Mouse (Mus musculus): ENCODE results near the gene Polr2g.

Gene Polr2g

DNA sequence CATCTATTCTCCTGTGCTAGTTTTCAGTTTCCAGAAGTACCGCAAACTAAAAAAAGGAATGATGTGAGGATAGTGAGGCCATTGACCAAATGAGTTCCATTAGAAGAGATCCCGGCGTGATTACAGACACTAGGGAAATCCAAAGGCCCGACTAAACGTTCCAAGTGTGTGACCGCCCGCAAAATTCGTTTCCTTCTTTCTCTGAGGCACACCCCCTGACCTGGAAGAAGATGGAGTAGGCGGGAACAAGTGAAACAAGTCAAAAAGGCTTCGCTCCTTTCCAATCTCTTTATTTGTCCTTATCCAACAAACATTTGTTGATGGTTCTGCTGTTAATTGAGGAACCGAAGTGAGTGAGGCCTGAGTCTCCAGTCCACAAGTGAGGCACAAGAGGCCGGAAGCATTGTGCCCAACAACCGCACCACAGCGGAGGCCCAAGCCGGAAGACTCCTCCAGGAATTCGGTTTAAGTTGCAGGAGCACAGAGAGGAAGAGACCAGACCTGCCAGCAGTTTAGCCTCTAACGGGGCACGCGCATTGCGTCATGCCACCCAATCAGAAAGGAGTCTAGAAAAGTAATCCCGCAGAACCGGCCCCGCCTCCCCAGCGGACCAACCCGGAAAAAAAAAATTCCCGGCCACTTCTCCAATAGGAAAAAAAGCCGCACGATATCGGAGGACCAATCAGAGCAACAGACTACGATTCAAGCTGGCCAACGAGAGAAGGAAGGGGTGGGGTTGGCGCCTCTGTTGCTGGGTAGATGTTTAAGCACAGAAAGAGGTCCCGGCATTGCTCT, 20.6 kb upstream of the Polr2g start, which contains the start of gene Ttc9c:
TSS of gene Ttc9c (minus strand) at position 533 of the 795 bp plus-strand sequence.
- in situ Hi-C loops (cut with MboI, MseI): loop anchor here in 1 of 2 experiments (5.0 to 10.0 kb wide), 2 partner anchors 78 to 1244 kb away; partner anchors contain the start of gene Ganab

DNA sequence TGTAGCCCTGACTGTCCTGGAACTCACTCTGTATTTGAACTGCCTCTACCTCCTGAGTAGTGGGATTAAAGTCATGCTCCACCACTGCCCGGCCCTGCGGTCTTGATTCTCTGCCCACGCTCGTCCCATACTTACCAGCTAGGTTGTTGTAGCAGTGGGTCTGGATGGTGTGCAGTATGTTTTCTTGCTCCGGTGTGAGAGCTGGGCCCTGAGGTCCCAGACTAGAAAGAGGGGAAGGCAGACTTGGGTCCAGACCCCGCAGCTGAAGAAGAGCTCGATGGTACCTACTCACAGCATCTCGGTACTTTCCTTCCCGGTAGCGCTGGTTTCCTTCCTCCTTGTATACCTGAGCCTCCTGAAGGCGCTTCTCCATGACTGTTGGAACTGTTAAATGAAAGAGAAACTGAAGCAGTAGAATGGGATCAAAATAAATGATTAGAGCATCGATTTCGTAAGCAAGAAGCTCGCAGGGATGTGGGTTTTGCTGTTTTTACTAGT, 20.0 kb upstream of the Polr2g start:
- in situ Hi-C loops (cut with MboI, MseI): loop anchor here in 1 of 2 experiments (5.0 to 10.0 kb wide), 2 partner anchors 79 to 1244 kb away; partner anchors contain the start of gene Ganab

DNA sequence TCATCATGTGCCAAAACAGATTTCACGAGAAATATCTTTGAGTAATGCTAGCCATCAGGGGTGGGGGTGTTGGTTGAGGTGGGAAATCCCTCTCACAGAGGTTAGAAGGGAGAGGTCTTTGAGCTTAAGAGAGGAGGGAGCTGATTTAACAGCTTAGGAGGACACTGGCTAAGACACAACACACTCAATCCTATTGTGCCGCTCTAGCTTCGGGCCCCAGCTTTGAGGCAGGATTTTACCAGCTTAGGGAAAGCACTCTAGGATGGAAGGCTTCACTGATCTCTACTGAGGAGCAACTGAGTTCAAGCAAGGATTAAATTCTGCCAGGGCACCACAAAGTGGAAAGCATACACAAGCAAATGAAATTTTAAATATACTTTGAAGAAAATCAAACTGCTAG, 18.6 kb upstream of the Polr2g start:
- in situ Hi-C loops (cut with MboI, MseI): loop anchor here in 1 of 2 experiments (5.0 to 10.0 kb wide), 2 partner anchors 80 to 1242 kb away; partner anchors contain the start of gene Ganab

DNA sequence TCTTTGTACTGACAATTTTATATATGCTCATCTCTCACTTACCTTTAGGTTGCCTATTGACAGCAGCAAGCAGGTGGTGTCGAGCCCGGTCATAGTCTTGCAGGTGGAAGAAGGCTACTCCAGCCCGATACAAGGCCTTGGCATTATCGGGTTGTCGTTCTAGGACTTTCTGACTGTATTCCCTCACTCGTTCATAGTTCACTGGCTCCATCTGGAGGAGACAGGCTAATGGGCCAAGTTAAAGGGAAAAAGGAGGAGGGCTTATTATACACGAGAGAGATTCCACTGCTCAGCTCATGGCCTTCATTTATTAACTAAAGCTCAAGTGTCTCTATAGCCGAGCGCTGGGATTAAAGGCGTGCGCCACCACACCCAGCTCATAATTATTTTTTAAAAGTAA, 17.4 kb upstream of the Polr2g start:
- in situ Hi-C loops (cut with MboI, MseI): loop anchor here in 1 of 2 experiments (5.0 to 10.0 kb wide), 2 partner anchors 81 to 1241 kb away; partner anchors contain the start of gene Ganab

DNA sequence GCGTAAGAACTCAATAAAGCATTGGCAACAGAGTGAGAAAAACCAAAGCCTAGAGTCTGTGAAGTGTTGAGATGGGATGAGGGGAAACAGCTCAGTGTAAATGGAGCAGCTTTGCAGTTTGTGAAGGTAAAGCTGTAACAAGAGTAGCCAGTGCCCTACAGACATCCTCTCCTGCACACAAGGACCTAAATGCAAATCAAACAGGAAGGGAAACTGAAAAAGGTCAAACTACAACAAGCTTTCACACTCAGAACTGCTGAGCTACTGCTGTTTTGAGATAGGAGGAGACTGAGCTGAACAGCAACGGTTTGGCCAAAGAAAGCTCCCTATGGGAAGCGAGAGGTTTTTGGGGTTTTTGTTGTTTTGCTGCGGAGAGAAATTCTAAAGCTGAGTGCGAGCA, 8.4 kb upstream of the Polr2g start:
- in situ Hi-C loops (cut with MboI, MseI): loop anchor here in 1 of 2 experiments (10.0 kb wide), 1 partner anchor 1322 kb away; the partner anchor contains the start of gene Rtn3

DNA sequence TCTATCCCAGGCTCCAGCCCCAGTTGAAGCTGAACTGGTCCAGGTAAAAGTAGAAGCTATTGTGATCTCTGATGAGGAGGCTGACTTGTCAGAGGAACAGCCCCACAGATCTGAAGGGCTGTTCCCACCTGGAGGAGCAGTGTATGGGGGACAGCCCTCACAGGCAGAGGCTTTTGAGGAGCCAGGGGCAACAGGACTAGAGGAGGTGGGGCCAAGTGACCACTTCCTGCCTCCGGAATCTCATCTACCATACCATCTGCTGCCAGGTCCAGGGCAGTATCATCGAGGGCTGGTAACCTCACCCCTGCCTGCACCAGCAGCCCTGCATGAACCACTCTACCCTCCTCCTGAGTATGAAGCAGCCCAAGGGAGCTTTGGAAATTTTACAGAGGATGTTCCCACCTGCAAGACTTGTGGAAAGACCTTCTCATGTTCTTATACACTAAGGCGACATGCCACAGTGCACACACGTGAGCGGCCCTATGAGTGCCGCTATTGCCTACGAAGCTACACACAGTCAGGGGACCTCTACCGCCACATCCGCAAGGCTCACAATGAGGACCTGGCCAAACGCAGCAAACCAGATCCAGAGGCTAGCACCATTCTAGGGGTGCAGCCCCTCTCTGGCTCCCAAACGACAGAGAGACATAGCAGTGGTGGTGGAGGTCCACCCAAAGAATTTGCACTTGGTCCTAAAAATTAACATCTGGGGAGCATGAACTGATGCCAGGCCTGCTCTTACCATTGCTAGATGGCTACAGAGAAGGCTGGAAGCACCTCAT, 5.7 kb upstream of the Polr2g start:
- in situ Hi-C loops (cut with MboI, MseI): loop anchor here in 1 of 2 experiments (10.0 kb wide), 1 partner anchor 1319 kb away; the partner anchor contains the start of gene Rtn3

DNA sequence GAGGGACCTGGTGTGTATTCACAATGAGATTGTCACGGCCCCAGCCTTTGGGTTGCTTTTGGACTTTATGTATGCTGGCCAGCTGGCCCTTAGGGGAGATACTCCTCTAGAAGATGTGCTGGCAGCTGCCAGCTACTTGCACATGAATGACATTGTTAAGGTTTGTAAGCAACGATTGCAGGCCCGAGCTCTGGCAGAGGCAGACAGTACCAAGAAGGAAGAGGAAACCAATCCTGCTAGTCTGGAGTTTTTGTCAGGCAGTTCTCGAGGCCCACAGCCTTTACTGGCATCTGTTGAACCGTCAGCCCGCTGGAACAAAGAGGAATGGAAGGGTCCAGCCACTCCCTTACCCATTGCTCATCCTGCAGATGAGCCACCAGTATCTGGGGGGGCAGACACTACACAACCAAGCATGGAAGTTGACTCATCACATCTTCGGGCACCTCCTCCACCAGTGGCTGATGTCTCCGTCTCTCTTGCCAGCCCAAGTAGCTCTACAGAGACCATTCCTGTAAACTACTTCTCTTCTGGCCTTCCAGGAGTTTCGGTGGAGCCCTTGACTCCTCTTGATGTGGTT, 4.9 kb upstream of the Polr2g start:
- in situ Hi-C loops (cut with MboI, MseI): loop anchor here in 1 of 2 experiments (10.0 kb wide), 1 partner anchor 1318 kb away; the partner anchor contains the start of gene Rtn3

DNA sequence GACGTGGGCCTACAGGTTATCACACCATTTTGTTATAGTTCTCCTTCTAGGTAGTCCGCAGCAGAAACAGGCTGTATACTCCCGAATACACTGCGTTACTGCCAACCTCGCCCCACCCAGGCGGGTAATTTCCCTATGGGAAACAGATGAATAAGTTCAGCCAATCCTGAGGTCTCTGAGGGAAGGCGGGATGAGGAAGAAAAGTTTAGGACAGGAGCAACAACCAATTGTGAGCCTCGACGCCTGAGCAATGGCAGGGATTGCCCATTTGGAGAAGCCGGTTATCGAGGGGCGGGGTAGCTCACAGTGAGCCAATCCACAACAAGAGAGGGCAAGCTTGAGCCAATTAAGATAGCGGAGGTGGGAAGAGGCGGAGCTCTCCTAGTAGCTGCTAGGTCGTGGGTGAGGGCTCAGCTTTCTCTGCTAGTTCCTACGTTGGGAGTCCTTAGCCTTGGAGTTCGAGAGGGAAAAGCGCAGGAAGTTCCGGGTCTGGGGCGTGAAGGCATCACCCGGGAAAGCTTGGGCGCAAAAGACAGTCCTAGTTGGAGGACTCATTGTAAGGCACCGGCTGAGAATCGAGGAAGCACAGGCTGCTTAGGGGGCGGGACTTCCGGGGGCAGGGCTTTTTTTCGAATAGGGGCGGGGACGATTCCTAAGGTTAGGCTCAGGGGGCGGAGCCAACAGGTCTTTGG, 3.9 kb upstream of the Polr2g start, which contains the start of gene Zbtb3:
TSS of gene Zbtb3 (plus strand) at position 426 of the 692 bp plus-strand sequence.
- in situ Hi-C loops (cut with MboI, MseI): loop anchor here in 1 of 2 experiments (10.0 kb wide), 1 partner anchor 1317 kb away; the partner anchor contains the start of gene Rtn3

DNA sequence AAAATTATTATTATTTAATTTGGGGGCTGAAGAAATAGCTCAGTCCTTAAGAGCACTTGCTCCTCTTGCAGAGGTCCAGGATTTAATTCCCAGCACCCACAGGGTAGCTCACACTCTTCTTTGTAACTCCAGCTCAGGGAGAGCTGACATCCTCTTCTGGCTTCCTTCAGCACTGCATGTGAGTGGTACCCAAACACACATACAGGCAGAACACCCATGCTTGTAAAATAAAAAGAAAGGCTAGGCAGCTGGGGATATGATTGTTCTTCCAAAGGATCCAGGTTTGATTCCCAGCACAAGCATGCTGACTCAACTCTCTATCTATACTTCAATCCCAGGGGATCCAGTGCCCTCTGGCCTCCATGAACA, 554 bp upstream of the Polr2g start:
- in situ Hi-C loops (cut with MboI, MseI): loop anchor here in 1 of 2 experiments (10.0 kb wide), 1 partner anchor 1186 kb away; the partner anchor contains the start of gene Fth1

DNA sequence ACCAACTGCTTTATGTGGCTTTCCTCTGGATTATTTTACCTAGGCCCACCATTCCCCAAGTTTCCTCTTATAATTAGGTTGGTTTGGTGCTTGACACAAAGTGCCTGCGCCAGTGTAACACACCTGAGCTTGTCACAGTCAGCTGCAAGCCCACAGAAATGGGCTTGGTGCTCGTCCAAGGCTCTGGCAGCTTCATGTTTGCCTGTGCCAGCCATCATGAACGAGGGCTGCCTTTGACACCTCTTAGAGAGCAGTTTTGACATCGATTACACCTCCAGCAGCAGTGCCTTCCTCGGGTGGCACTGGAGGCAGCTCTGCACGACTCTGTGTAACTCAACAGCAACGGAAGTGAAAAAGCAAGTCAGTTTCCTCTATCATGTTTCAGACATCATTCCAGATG, 8.2 kb downstream of the Polr2g start:
- in situ Hi-C loops (cut with MboI, MseI): loop anchor here in 1 of 2 experiments (10.0 kb wide), 1 partner anchor 1195 kb away; the partner anchor contains the start of gene Fth1

DNA sequence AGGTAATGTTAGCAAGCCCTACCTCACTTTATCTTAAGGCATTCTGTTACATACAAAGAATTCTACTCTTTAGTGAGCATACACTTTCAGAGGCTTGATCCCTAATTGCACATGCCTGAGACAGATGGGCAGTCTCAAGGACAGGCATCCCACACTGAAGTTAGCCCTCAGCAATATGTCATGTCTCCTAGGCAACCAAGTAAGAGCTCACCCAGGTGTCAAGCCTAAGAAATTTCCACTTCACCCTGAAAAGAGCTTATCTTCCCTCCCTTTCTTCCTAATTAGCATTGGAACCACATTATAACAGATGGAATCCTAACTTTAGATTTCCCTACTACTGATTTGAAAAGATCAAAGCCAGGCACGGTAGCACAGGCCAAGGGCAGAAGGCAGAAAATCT, 9.2 kb downstream of the Polr2g start:
- in situ Hi-C loops (cut with MboI, MseI): no loop called here

DNA sequence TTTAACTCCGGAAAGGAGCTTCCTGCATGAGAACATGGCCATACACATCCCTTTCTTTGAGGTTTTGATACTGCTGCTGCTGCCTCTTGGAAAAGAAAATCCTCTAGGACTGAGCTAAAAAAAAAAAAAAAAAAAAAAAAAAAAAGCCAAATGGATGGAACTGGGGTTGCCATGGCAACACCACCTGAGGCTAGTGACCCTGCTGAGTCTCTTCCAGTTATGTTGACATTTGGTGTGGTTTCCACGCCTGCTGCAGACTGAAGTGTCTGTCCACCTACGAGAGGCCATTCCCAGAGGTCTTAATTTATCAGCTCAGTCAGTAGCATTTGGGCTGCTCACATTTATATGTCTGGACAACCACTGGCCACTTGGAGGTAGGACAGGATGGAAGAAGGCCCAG, 9.9 kb downstream of the Polr2g start:
- in situ Hi-C loops (cut with MboI, MseI): no loop called here

DNA sequence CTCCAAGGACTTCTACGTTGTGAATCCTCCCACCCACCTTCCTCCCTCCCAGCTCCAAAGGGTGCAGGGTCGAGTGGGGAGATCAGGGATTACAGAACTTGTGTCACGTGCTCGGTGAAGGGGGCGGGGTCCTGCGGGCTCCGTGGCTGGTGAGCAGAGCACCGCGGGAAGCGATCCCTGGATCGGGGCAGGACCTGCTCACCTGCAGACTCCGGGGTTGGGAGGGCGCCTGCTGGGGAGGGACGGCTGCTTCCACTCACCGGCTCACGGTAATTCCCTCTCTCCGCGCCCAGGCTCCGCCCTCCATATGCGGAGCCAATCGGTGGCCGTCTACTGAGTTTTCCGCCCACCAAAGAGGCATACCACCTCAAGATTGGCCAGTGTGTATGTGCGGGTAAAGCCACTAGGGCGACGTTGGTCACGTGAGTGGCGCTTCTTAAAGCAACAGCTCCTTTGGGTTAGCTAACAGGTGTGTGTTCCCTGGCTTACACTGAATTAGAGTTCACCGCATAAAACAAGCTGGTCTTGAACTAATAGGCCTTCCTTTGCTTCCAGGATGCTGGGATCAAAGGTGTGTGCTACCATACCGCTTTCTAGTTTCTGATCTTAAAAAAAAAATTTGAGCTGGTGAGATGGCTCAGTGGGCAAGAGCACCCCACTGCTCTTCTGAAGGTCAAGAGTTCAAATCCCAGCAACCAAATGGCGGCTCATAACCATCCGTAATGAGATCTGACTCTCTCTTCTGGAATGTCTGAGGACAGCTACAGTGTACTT, 12.2 kb downstream of the Polr2g start, which contains the start of gene Taf6l:
TSS of gene Taf6l (minus strand) at position 410 of the 774 bp plus-strand sequence.
- in situ Hi-C loops (cut with MboI, MseI): no loop called here

DNA sequence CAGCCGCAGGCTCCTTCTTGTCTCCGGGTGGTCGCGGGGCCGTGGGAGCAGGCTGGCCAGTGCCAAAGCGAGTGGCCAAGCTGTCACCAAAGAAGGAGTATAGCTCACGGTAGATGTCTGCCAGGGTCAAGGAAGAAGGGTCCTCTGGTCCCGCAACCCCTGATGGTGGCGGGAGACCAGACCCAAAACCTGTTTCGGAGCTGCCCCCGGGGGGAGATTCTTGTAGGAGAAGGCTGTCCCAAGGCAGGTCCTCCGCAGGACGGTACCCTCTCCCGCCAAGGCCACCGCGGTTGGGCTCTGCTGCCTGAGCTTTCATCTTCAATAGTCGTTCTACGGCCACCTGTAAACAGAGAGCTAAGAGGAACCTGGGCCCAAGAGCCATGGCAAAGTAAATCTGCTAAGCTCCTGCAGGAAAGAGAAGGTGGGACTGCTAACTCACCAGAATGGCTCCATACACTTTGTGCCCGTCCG, 23.4 kb downstream of the Polr2g start:
- in situ Hi-C loops (cut with MboI, MseI): no loop called here

DNA sequence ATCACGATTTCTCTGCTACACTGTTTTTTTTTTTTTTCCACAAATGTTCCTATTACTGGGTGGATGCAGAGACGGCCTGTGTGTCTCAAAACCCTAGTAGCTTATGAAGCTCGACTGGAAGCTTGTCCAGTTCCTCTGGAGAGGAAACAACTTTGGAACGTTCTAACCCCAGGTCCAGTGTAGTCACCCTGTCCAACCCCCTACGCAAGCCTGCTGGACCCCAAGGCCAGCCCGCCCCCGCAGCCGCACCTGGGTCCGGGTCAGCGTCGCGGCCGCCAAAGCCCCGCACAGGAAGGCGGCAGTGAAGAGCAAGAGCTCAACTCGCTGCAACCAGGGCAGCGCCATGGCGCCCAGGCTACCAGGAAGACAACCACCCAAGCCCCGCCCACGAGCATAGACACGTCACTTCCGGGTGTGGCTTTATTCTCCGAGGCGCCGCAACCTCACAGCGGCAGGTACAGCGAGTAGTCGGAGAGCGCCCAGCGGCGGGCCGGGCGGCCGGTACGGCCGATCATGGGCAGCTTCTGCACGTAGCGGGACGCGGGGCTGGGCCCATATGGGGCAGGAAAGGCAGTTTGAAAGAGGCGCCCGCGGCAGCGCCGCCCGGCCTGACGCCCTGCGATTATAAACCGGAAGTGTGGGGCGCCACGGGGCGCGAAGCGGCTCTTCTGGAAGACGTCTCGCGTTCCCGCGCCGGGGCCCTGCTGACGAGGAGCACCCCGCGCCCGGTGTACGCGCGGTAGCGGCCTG, 24.1 kb downstream of the Polr2g start, which contains the start of gene Tmem179b:
TSS of gene Tmem179b (minus strand) at position 382 of the 750 bp plus-strand sequence.
- in situ Hi-C loops (cut with MboI, MseI): no loop called here

DNA sequence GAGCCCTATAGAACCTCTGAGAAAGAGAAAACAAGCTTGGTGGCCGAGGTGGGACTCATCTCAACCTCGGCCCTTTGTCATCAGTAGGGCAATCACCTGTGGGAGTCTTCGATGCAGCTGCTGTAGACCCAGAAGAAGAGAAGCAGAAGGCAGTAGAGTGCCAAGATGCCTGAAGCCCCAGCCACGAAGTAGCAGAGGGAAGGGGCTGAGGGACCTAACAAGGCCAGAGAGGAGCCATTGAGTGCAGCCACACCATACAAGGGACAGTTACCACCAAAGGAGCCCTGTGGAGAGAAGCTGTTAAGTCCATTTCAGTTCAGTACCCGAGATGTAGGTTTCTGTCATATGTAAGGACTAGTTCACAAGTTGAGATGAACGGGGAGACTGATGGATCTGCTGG, 25.0 kb downstream of the Polr2g start:
- in situ Hi-C loops (cut with MboI, MseI): no loop called here

DNA sequence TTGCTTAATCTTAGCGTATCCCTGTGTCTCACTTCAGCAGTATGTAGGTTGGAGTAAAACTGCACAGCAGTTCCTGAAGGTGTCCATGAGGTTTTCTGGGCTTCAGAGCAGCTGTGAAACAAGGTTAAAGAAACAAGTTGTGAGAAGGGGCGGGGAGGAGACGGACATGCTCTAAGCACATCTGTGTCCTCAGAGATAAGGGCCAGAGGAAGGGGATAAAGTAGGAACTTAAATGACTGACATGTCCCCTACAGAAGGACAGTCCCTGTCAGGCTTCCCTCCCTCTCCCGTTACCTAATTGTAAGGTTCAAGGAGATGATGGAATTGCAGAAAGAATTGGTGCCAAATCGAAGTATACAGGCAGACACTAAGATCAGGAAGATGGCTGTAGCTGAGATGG, 25.4 kb downstream of the Polr2g start:
- in situ Hi-C loops (cut with MboI, MseI): no loop called here

DNA sequence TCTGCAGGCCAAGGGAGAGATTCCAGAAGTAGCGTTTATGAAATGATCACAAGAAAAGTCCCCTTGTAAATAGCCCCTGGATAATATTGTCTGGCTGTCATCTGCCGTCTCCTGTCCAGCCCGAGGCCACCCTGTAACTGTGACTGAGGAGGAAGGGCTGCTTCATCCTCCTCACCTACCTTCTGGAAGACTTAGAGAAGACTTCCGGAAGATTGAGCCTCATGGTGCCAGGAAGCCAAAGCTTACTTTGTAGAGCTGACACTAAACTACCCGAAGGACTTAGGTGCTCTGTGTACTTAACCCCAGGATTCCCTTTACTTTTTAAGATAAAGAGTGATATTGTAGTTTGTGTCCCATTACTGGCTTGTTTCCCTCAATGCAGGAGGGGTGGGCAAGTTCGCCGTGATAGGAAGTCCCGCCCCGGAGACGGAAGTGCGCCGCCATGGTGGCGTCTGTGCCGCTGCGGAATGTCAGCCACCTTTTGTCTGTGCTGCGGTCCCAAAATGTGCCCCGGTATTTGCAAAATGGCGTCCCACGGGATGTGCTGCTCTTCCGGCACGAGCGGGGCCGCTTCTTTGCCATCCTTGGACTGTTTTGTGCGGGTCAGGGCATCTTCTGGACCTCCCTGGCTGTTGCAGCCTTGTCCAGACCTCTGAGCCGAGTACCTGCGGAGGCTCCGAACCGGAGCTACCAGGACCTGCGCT, 27.7 kb downstream of the Polr2g start, which contains the start of gene Tmem223:
TSS of gene Tmem223 (plus strand) at position 430 of the 704 bp plus-strand sequence.
- in situ Hi-C loops (cut with MboI, MseI): no loop called here
